Mouse (Mus musculus) heart, embryonic 11.5 days (tissue): ENCODE measurements around the gene Olfr1097. TPM values are rescaled to one million over a fixed set of nuclear protein-coding genes. Genes with fewer than 3 reads are reported as not detected.

Experiments used
- ATAC-seq: fragments of 200-750 bp; cut with Nextera tagmentation; replicated peaks from 2 replicates; pipeline ENCODE4 v1.8.0; 2017; ENCODE audit warnings: moderate library complexity; ENCODE audit not compliant: insufficient number of reproducible peaks, low FRiP score, low TSS enrichment
- H3K27ac ChIP-seq: fragments of 300-500 bp; sonication (generic); 2 replicates; pipeline ENCODE4 v1.5.1; 2014; ENCODE audit warnings: mild to moderate bottlenecking, low read depth, low read length
- H3K27me3 ChIP-seq: fragments of 300-500 bp; sonication (generic); 2 replicates; pipeline ENCODE4 v1.6.1; 2014; ENCODE audit warnings: mild to moderate bottlenecking, low read length, mixed read lengths; ENCODE audit not compliant: control insufficient read depth, insufficient read depth
- H3K36me3 ChIP-seq: fragments of 300-500 bp; sonication (generic); 2 replicates; pipeline ENCODE4 v1.6.1; 2014; ENCODE audit warnings: mild to moderate bottlenecking, low read length, moderate library complexity, mixed read lengths; ENCODE audit not compliant: control insufficient read depth, insufficient read depth
- H3K4me1 ChIP-seq: fragments of 300-500 bp; sonication (generic); 2 replicates; pipeline ENCODE4 v1.6.1; 2014; ENCODE audit warnings: low read length; ENCODE audit not compliant: control insufficient read depth, insufficient read depth
- H3K4me2 ChIP-seq: fragments of 300-500 bp; sonication (generic); 2 replicates; pipeline ENCODE4 v1.6.1; 2014; ENCODE audit warnings: mild to moderate bottlenecking, moderate library complexity
- H3K4me3 ChIP-seq: fragments of 300-500 bp; sonication (generic); 2 replicates; pipeline ENCODE4 v1.5.1; 2014; ENCODE audit warnings: low read depth, low read length
- H3K9ac ChIP-seq: fragments of 300-500 bp; sonication (generic); 2 replicates; pipeline ENCODE4 v1.6.1; 2014; ENCODE audit warnings: mild to moderate bottlenecking, low read depth, low read length, moderate library complexity
- H3K9me3 ChIP-seq: fragments of 300-500 bp; sonication (generic); replicated peaks from 2 replicates; pipeline ENCODE4 v1.6.1; 2016; ENCODE audit warnings: low read length; ENCODE audit not compliant: control insufficient read depth
- WGBS: fragments of 180-500 bp; shearing (Covaris S2); extraction: QIAGEN DNeasy Blood & Tissue Kit; methylation state at CpG from one replicate; pipeline ENCODE4 v1.1.7; 2014; ENCODE audit not compliant: insufficient replicate concordance; 5-methylcytosine and 5-hydroxymethylcytosine counted together
- polyA plus RNA-seq: library from polyadenylated mRNA; unstranded; fragments of >200 nt; fragmentation: Nextera tagmentation; extraction: Ambion mirVana; gene quantifications from 2 replicates; pipeline ENCODE4 v1.2.1, GENCODE M21; 2014

Olfr1097 gene
- not detected in 2 replicates for polyA plus RNA-seq

DNA sequence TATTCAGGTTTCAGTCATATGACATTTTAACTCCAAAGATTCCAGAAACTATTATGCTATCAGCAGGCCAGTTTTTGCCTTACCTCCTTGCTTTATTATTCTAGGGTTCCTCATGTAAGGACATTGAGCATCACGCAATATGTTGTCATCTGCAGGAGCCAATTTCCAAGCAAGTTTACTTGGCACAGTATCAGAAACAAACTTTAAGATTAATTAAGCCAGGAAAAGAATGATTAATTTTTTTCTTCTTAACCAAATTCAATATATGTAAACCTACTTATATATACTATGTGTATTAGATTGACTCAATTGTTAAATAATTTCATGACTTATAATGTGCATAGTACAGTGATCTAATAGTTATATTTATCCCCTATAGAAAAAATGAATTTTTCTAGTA lies at the start of gene Olfr1097:
TSS of gene Olfr1097 (minus strand) at position 101 of the 400 bp plus-strand sequence.
- Histone ChIP-seq H3K4me3 (no peak within 1 kb of the TSS), H3K4me1 (no peaks in the 10 kb centered on the region), H3K9ac (no peak within 1 kb of the TSS), H3K9me3 (no peaks in the 10 kb centered on the region), H3K36me3 (no peaks in the 10 kb centered on the region), H3K27ac (no peak within 1 kb of the TSS), H3K4me2 (no peak within 1 kb of the TSS), H3K27me3 (no peaks in the 10 kb centered on the region)
- WGBS, result 87% methylated on average over 1 of the region's 1 CpGs
- no peak for ATAC-seq

DNA sequence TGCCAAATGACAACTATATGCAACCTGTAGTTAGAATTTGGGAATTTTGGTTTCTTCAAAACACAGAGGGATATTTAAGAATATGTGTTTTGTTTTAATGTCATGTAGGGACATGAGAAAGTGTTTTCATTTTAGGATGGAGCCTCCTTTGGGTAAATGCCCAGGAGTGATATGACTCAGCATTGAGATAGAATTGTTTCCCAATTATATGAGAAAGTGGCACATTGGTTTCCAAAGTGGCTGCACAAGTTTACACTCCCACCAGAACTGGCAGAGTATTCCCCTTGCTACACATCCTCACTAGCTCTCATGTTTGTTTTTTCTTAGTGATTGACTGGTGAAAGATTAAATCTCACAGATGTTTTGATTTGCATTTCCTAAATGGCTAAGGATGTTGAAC lies 34.5 kb upstream of the Olfr1097 start:
- Histone ChIP-seq H3K4me3 (no peak overlapping the region), H3K4me2 (no peak overlapping the region), H3K27me3 (no peaks in the 10 kb centered on the region), H3K36me3 (no peaks in the 10 kb centered on the region), H3K27ac (no peak overlapping the region), H3K9me3 (no peaks in the 10 kb centered on the region), H3K9ac (no peak overlapping the region), H3K4me1 (no peaks in the 10 kb centered on the region)
- ATAC-seq, result no peak

DNA sequence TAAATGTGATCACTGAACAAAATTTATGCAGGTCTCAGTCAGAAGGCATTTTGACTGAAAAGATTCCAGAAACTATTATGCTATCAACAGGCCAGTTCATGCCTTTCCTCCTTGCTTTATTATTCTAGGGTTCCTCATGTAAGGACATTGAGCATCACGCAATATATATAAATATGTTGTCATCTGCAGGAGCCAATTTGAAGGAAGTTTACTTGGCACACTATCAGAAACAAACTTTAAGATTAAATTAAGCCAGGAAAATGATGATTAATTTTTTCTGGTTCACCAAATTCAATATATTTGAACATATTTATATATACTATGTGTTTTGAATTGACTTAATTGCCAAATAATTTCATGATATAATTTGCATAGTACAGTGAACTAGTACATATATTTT lies 32.4 kb upstream of the Olfr1097 start, which contains the start of gene Olfr1098:
TSS of gene Olfr1098 (minus strand) at position 101 of the 400 bp plus-strand sequence.
- no peaks in the 10 kb centered on the region for H3K27me3 ChIP-seq
- ATAC-seq, result no peak
- no peak within 1 kb of the TSS for H3K4me2 ChIP-seq
- no peaks in the 10 kb centered on the region for H3K9me3 ChIP-seq
- H3K4me3 ChIP-seq, result no peak within 1 kb of the TSS
- H3K27ac ChIP-seq, result no peak within 1 kb of the TSS
- WGBS, result 85% methylated on average over 1 of the region's 1 CpGs
- H3K4me1 ChIP-seq, result no peaks in the 10 kb centered on the region
- no peaks in the 10 kb centered on the region for H3K36me3 ChIP-seq
- H3K9ac ChIP-seq, result no peak within 1 kb of the TSS

DNA sequence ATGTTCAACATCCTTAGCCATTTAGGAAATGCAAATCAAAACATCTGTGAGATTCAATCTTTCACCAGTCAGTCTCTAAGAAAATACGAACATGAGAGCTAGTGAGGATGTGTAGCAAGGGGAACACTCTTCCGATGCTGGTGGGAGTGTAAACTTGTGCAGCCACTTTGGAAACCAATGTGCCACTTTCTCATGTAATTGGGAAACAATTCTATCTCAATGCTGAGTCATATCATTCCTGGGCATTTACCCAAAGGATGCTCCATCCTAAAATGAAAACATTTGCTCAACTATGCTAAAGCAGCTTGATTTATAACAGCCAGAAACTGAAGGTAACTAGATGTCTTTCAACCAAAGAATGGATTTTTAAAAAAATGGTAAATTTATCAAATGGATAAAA lies 13.6 kb upstream of the Olfr1097 start:
- no peaks in the 10 kb centered on the region for H3K4me1 ChIP-seq
- H3K9ac ChIP-seq, result no peak overlapping the region
- ATAC-seq, result no peak
- no peak overlapping the region for H3K4me3 ChIP-seq
- 75% methylated on average over 2 of the region's 2 CpGs for WGBS
- no peak overlapping the region for H3K4me2 ChIP-seq
- H3K27ac ChIP-seq, result no peak overlapping the region
- no peaks in the 10 kb centered on the region for H3K9me3 ChIP-seq
- H3K36me3 ChIP-seq, result no peaks in the 10 kb centered on the region
- H3K27me3 ChIP-seq, result no peaks in the 10 kb centered on the region

DNA sequence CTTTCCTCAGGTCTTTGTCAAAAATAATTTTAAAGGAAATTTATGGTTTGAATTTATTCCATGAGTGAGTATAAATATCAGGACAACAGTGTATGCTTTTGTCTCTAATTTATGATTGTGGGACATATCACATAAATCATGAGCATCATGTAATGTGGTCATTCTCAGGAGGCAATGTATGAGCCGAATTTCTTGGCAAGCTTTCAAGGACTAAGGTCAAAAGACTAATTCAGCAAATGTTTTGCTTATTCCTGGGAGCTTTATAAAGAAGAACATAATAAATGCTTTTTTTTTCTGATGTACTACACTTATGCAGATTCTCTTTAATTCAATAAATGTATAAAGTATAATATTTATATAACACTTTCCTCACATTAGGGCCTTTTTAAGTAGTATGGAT lies 17.3 kb downstream of the Olfr1097 start, which contains the start of gene Gm13723:
TSS of gene Gm13723 (minus strand) at position 101 of the 400 bp plus-strand sequence.
- 68% methylated on average over 1 of the region's 1 CpGs for WGBS
- H3K27ac ChIP-seq, result no peak within 1 kb of the TSS
- H3K27me3 ChIP-seq, result no peaks in the 10 kb centered on the region
- ATAC-seq, result no peak
- H3K9ac ChIP-seq, result no peak within 1 kb of the TSS
- H3K4me3 ChIP-seq, result no peak within 1 kb of the TSS
- H3K4me1 ChIP-seq, result no peaks in the 10 kb centered on the region
- H3K4me2 ChIP-seq, result no peak within 1 kb of the TSS
- H3K9me3 ChIP-seq, result no peaks in the 10 kb centered on the region
- no peaks in the 10 kb centered on the region for H3K36me3 ChIP-seq

DNA sequence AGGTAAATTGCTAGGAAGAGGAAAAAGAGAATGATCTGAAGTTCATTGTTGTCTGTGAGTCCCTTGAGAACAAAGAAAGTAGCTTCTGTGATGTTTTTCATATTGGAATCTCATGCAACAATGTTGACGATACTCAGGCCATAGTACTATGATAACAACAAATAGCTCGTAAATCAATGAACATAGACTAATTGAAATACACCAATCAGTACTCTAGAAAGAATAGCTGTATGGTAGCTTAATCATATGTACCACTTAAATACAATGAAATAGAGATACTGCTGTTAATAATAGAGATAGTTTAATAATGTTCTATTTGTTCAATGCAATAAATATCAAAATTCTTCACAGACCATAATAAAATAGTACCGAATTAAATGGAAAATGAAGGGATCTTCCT lies 40.4 kb downstream of the Olfr1097 start, which contains the start of gene Olfr1095:
TSS of gene Olfr1095 (minus strand) at position 101 of the 400 bp plus-strand sequence.
- Histone ChIP-seq H3K4me1 (no peaks in the 10 kb centered on the region), H3K27me3 (no peaks in the 10 kb centered on the region), H3K9ac (no peak within 1 kb of the TSS), H3K36me3 (no peaks in the 10 kb centered on the region), H3K4me2 (no peak within 1 kb of the TSS), H3K4me3 (no peak within 1 kb of the TSS), H3K9me3 (no peaks in the 10 kb centered on the region), H3K27ac (no peak within 1 kb of the TSS)
- WGBS, result 80% methylated on average over 3 of the region's 3 CpGs
- no peak for ATAC-seq

Other genes starting within 250 kb of the Olfr1097 start
- not detected in 2 replicates for gene Olfr1085, start 230.2 kb downstream of the Olfr1097 start, polyA plus RNA-seq
- gene Olfr1086, start 212.1 kb downstream of the Olfr1097 start, polyA plus RNA-seq, result not detected in 2 replicates
- gene Olfr1087, start 193.8 kb downstream of the Olfr1097 start, polyA plus RNA-seq, result not detected in 2 replicates
- gene Olfr1089, start 158.5 kb downstream of the Olfr1097 start, polyA plus RNA-seq, result not detected in 2 replicates
- gene Olfr1090, start 133.2 kb downstream of the Olfr1097 start, polyA plus RNA-seq, result not detected in 2 replicates
- not detected in 2 replicates for gene Olfr1093, start 109.7 kb downstream of the Olfr1097 start, polyA plus RNA-seq
- not detected in 2 replicates for gene Olfr141, start 82.2 kb downstream of the Olfr1097 start, polyA plus RNA-seq
- gene Olfr1094, start 67.6 kb downstream of the Olfr1097 start, polyA plus RNA-seq, result not detected in 2 replicates
- not detected in 2 replicates for gene Olfr1095, start 40.5 kb downstream of the Olfr1097 start, polyA plus RNA-seq
- not detected in 2 replicates for gene Gm13723, start 17.4 kb downstream of the Olfr1097 start, polyA plus RNA-seq
- not detected in 2 replicates for gene Olfr1098, start 32.3 kb upstream of the Olfr1097 start, polyA plus RNA-seq
- gene Olfr1099, start 68.5 kb upstream of the Olfr1097 start, polyA plus RNA-seq, result not detected in 2 replicates
- gene Olfr1100, start 87.7 kb upstream of the Olfr1097 start, polyA plus RNA-seq, result not detected in 2 replicates
- not detected in 2 replicates for gene Olfr1101, start 99.0 kb upstream of the Olfr1097 start, polyA plus RNA-seq
- not detected in 2 replicates for gene Olfr1102, start 106.2 kb upstream of the Olfr1097 start, polyA plus RNA-seq
- not detected in 2 replicates for gene Olfr1104, start 134.9 kb upstream of the Olfr1097 start, polyA plus RNA-seq
- not detected in 2 replicates for gene Olfr1105, start 144.3 kb upstream of the Olfr1097 start, polyA plus RNA-seq
- gene Olfr1106, start 160.1 kb upstream of the Olfr1097 start, polyA plus RNA-seq, result not detected in 2 replicates
- not detected in 2 replicates for gene Olfr1107, start 183.6 kb upstream of the Olfr1097 start, polyA plus RNA-seq
- gene Olfr1109, start 203.8 kb upstream of the Olfr1097 start, polyA plus RNA-seq, result not detected in 2 replicates
- not detected in 2 replicates for gene Olfr259, start 222.4 kb upstream of the Olfr1097 start, polyA plus RNA-seq
- gene Olfr1110, start 248.1 kb upstream of the Olfr1097 start, polyA plus RNA-seq, result not detected in 2 replicates